Mouse (Mus musculus): ENCODE results near the gene Cars2. TPM values are rescaled to one million over a fixed set of nuclear protein-coding genes. Genes with fewer than 3 reads are reported as not detected.
"Not testable (repeated sequence)": the region's sequence is repeated elsewhere in the genome, so short reads cannot be mapped to it uniquely, and the experiment has no call there.

Gene Cars2
- polyA plus RNA-seq, 1 experiment from 2014 or later, result 22.6 TPM

DNA sequence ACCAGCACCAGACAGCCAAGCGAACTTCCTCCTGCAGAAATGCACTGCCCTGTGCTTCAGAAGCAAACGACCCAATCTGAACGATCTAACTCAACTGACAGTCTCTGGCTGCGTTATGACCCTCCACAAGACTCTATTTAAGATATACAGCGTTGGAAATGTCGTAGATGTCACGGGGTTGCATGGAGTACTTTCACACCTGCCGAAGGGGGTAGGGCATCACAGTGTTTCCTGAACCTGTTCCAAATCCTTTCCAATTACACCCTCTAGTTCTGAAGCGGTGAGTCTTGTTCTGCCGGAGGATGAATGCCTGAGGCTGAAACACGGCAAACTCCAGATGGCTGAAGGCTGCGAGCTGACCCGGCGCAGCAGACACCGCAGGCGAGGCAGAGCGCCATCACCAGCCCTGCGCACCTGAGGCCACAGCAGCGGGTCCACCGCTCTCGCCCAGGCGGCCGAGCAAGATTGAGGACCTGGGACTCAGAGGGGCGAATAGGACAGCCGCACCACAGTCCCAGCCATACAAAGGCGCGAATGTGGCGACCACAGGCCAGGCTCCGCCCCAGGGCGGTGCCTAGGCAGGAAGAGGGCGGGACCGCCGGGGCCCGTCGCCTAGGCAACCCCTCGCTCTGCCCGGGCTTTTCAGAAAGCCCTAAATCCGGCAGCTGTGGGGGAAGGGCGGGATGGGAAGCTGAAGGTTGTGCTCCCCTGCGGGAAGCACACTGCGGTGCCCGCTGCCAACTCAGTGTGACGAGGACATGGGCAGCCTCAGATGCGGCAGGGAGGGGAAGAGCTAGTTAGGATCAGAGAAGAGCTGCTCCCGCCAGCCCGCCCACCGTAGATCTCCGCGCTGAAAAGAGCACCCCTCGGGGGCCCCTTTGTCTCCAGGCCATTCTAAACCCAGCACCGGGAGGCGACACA is 4.5 kb upstream of the Cars2 start, which contains the start of gene Ing1:
Ing1 (plus strand) TSS at position 773 of the 921 bp plus-strand sequence.
- Histone ChIP-seq H3K9me3 (replicated peaks) (no peaks in the 10 kb centered on the region), H3K4me2 (peak within 1 kb of the TSS; percentile 76), H3K36me3 (ENCODE audit: poor library complexity, severe bottlenecking) (no peaks in the 10 kb centered on the region), H3K27ac (peak within 1 kb of the TSS; percentile 99), H3K4me1 (peaks cover 33% of the 10 kb centered on the region), H3K4me3 (peak within 1 kb of the TSS; percentile 92), H3K9ac (peak within 1 kb of the TSS; percentile 96), H3K27me3 (no peaks in the 10 kb centered on the region)
- ATAC-seq, result peak; percentile 85
- under 1% methylated on average over 52 of the region's 52 CpGs for WGBS

GRCm38 (mm10) chr8:11552390-11552789 is 1.8 kb upstream of the Cars2 start:
- Histone ChIP-seq H3K4me2 (no peak overlapping the region), H3K9ac (no peak overlapping the region), H3K27me3 (no peaks in the 10 kb centered on the region), H3K9me3 (replicated peaks) (no peaks in the 10 kb centered on the region), H3K27ac (no peak overlapping the region), H3K4me3 (no peak overlapping the region), H3K36me3 (ENCODE audit: poor library complexity, severe bottlenecking) (0 out of 2 replicates have a peak, but pooled peaks cover 3% of the 10 kb centered on the region), H3K4me1 (peaks cover 26% of the 10 kb centered on the region)
- no peak for ATAC-seq
- 89% methylated on average over 10 of the region's 10 CpGs for WGBS

DNA sequence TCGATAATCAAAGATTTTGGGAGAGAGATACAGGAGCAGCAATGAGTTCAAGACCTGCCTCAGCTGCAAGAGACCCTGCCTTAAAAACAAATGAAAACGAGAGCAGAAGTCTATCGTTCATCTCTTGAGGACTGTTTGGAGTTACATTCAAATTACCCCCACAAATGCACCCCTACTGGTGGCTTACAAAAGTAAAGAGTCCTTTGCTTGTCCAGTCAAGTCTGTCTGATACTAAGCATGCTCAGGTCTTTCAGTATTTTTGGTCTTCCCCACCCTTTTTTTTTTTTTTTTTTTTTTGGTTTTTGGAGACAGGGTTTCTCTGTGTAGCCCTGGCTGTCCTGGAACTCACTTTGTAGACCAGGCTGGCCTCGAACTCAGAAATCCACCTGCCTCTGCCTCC is 914 bp upstream of the Cars2 start:
- 82% methylated on average over 4 of the region's 4 CpGs for WGBS
- ATAC-seq; H3K9me3 ChIP-seq (replicated peaks); H3K4me2 ChIP-seq; H3K4me3 ChIP-seq; H3K9ac ChIP-seq; H3K27me3 ChIP-seq; H3K36me3 ChIP-seq (ENCODE audit: poor library complexity, severe bottlenecking); H3K27ac ChIP-seq: not testable (repeated sequence)
- peaks cover 26% of the 10 kb centered on the region for H3K4me1 ChIP-seq

GRCm38 (mm10) chr8:11549706-11550105 is 877 bp downstream of the Cars2 start:
- no peak for ATAC-seq
- peak overlapping the region; percentile 75 for H3K4me3 ChIP-seq
- peak overlapping the region; percentile 76 for H3K4me2 ChIP-seq
- H3K4me1 ChIP-seq, result peaks cover 25% of the 10 kb centered on the region
- H3K9me3 ChIP-seq (replicated peaks), result no peaks in the 10 kb centered on the region
- peak overlapping the region; percentile 89; the same call in 1 of the 2 replicates for H3K9ac ChIP-seq
- H3K27me3 ChIP-seq, result no peaks in the 10 kb centered on the region
- 20% methylated on average over 7 of the region's 7 CpGs for WGBS
- H3K36me3 ChIP-seq (ENCODE audit: poor library complexity, severe bottlenecking), result peaks cover 19% of the 10 kb centered on the region; the same call in 1 of the 2 replicates
- no peak overlapping the region for H3K27ac ChIP-seq

- no peak overlapping the region for H3K4me3 ChIP-seq
- peaks cover 12% of the 10 kb centered on the region for H3K4me1 ChIP-seq
- peaks cover 26% of the 10 kb centered on the region; the same call in 1 of the 2 replicates for H3K36me3 ChIP-seq (ENCODE audit: poor library complexity, severe bottlenecking)
- 62% methylated on average over 6 of the region's 6 CpGs for WGBS
- H3K27me3 ChIP-seq, result no peaks in the 10 kb centered on the region
- no peak overlapping the region for H3K4me2 ChIP-seq
- no peak overlapping the region for H3K9ac ChIP-seq
- no peak for ATAC-seq
- no peaks in the 10 kb centered on the region for H3K9me3 ChIP-seq (replicated peaks)
- no peak overlapping the region for H3K27ac ChIP-seq
Observed at GRCm38 (mm10) chr8:11547063-11547462, 3.5 kb downstream of the Cars2 start.

- no peaks in the 10 kb centered on the region for H3K27me3 ChIP-seq
- no peak for ATAC-seq
- WGBS, result 48% methylated on average over 3 of the region's 3 CpGs
Observed at GRCm38 (mm10) chr8:11544386-11544785, 6.2 kb downstream of the Cars2 start.

GRCm38 (mm10) chr8:11542866-11543265 is 7.7 kb downstream of the Cars2 start:
- Histone ChIP-seq H3K4me3 (no peak overlapping the region), H3K9ac (no peak overlapping the region), H3K36me3 (ENCODE audit: poor library complexity, severe bottlenecking) (peaks cover 50% of the 10 kb centered on the region), H3K4me2 (no peak overlapping the region), H3K9me3 (replicated peaks) (no peaks in the 10 kb centered on the region), H3K27me3 (no peaks in the 10 kb centered on the region), H3K27ac (no peak overlapping the region), H3K4me1 (no peaks in the 10 kb centered on the region)
- ATAC-seq, result no peak
- WGBS, result 87% methylated on average over 4 of the region's 4 CpGs

More at GRCm38 (mm10) chr8:11544386-11544785, 6.2 kb downstream of the Cars2 start:
- Histone ChIP-seq H3K9me3 (replicated peaks) (no peaks in the 10 kb centered on the region), H3K9ac (no peak overlapping the region), H3K4me3 (no peak overlapping the region), H3K4me1 (no peaks in the 10 kb centered on the region), H3K4me2 (no peak overlapping the region), H3K36me3 (ENCODE audit: poor library complexity, severe bottlenecking) (peaks cover 42% of the 10 kb centered on the region), H3K27ac (no peak overlapping the region)

- Histone ChIP-seq H3K4me3 (no peak overlapping the region), H3K27me3 (no peaks in the 10 kb centered on the region), H3K36me3 (ENCODE audit: poor library complexity, severe bottlenecking) (peaks cover 48% of the 10 kb centered on the region), H3K9me3 (replicated peaks) (no peaks in the 10 kb centered on the region), H3K4me2 (no peak overlapping the region), H3K27ac (no peak overlapping the region), H3K9ac (no peak overlapping the region), H3K4me1 (no peaks in the 10 kb centered on the region)
- no peak for ATAC-seq
- WGBS, result 93% methylated on average over 12 of the region's 12 CpGs
Observed at GRCm38 (mm10) chr8:11542031-11542430, 8.6 kb downstream of the Cars2 start.

DNA sequence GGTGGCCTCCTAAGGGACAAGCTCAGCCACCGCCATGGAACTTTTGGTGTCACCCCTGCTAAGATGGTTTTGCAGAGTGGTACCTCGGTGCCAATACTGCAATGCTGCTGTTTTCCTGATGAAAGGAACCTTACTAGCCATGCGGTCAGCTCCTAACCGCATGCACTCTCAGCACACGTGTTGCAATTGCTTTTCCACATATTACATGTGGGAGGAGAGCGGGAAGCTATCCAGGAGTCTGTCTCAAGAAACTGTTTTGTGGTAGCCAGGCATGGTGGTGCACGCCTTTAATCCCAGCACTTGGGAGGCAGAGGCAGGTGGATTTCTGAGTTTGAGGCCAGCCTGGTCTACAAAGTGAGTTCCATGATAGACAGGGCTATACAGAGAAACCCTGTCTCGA is 10.4 kb downstream of the Cars2 start:
- H3K27ac ChIP-seq, result no peak overlapping the region
- no peaks in the 10 kb centered on the region for H3K27me3 ChIP-seq
- H3K36me3 ChIP-seq (ENCODE audit: poor library complexity, severe bottlenecking), result peaks cover 45% of the 10 kb centered on the region
- 92% methylated on average over 8 of the region's 8 CpGs for WGBS
- no peak overlapping the region for H3K4me2 ChIP-seq
- H3K9me3 ChIP-seq (replicated peaks), result no peaks in the 10 kb centered on the region
- no peak overlapping the region for H3K9ac ChIP-seq
- no peak overlapping the region for H3K4me3 ChIP-seq
- no peak for ATAC-seq
- no peaks in the 10 kb centered on the region for H3K4me1 ChIP-seq

DNA sequence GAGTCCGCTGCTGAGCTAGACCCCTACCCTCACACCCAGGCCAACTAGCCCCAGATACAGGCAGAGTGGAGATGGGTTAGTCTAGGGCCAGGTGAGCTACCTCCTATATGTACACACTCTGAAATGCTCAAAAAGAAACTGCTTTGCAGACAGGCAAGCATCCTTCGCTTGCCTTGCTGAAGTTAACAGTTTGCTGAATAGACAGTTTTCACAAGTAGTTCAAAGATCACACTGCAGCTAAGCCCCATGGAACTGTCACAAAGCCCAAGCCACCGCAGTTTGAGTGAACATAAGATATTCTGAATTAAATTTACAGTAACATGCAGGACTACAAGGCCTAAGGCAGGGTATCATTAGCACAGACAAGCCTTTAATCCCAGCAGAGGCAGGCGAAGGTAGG is 11.5 kb downstream of the Cars2 start:
- H3K4me3 ChIP-seq, result no peak overlapping the region
- 93% methylated on average over 4 of the region's 4 CpGs for WGBS

DNA sequence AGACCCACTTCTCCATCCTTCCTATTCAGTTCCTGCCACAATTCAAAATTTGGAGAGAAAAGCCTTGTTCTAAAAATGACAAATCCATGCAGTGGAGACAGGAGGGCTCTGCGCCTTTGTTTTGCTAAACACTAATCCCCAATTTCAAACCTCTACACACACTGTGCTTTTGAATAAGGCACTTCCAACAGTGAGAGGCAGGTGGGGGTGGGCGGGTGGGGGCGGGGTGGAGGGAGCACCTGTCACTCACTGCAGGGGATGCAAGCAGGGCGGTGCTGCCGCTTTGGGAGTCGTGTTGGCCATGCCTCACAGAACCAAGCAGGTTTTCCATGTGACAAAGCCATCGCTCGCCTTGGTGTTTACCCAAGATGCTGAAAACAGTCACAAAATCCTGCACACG is 16.1 kb downstream of the Cars2 start:
- Histone ChIP-seq H3K4me3 (no peak overlapping the region), H3K36me3 (ENCODE audit: poor library complexity, severe bottlenecking) (peaks cover 50% of the 10 kb centered on the region), H3K27ac (0 out of 2 replicates have a peak overlapping the region, but pooled peaks have one; percentile 7), H3K9me3 (replicated peaks) (no peaks in the 10 kb centered on the region), H3K27me3 (no peaks in the 10 kb centered on the region), H3K4me2 (no peak overlapping the region), H3K4me1 (peaks cover 11% of the 10 kb centered on the region), H3K9ac (no peak overlapping the region)
- 12% methylated on average over 9 of the region's 9 CpGs for WGBS
- ATAC-seq, result no peak

More for the DNA sequence above, 11.5 kb downstream of the Cars2 start:
- H3K9ac ChIP-seq, result no peak overlapping the region
- no peak for ATAC-seq
- H3K36me3 ChIP-seq (ENCODE audit: poor library complexity, severe bottlenecking), result peaks cover 43% of the 10 kb centered on the region
- no peaks in the 10 kb centered on the region for H3K27me3 ChIP-seq
- H3K27ac ChIP-seq, result no peak overlapping the region
- H3K4me1 ChIP-seq, result peaks cover 10% of the 10 kb centered on the region
- no peak overlapping the region for H3K4me2 ChIP-seq
- no peaks in the 10 kb centered on the region for H3K9me3 ChIP-seq (replicated peaks)

DNA sequence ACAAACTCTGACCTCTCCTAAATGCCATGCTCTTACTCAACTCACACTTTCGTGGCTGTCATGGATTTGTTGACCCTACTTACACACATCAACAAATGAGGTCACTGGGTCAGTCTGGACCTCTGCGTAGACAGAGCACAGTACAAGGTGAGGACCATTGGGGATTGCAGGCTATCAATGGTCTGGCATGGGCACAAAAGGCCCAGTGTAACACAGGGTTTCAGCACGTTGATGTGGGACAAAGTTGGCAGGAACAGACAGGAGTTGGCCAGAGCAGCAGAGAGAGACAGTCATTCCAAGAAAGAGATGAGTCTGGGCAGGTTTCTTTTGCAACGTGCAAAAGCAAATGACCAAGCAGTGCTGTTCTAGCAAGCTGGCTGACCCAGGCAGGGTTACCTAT is 19.7 kb downstream of the Cars2 start:
- ATAC-seq, result no peak
- Histone ChIP-seq H3K27ac (no peak overlapping the region), H3K9me3 (replicated peaks) (no peaks in the 10 kb centered on the region), H3K9ac (no peak overlapping the region), H3K4me3 (no peak overlapping the region), H3K36me3 (ENCODE audit: poor library complexity, severe bottlenecking) (peaks cover 41% of the 10 kb centered on the region), H3K27me3 (no peaks in the 10 kb centered on the region), H3K4me1 (peaks cover 11% of the 10 kb centered on the region), H3K4me2 (no peak overlapping the region)
- WGBS, result 72% methylated on average over 4 of the region's 4 CpGs
